In the genomic region with DNA sequence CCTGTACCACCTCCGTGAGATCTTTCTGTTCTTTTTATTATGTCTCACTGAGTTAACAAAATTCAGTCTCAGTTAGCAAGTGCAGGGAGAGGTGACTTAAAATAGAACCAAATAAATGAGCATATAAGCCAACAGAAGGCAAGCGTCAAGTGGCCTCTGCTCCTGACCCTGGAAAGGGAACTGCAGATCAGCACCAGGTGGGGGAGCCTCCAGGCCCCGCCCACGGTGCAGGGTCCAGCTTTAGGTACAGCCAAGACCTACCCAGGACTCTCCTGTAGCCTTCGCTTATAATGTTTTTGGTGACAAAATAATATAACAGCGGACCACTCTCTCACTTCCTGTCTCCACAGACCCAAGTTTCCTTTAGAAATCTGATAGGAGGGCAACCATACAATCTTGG, we compare ENCODE assay signal across 14 mouse cellular contexts.
DNase-seq lines count a peak whose midpoint lies in the region; ATAC-seq and TF ChIP-seq lines count a peak whose summit lies in the region.
"Had no signal": no experiment of that assay in that cellular context is flagged by ENCODE, and none has a peak within 500 bp of the region (broad histone marks: within the 10 kb centered on the region; RNA-seq: fewer than 3 reads in every experiment).

No protein-coding gene starts in this region.

- no peak for TF ChIP-seq CTCF in gastrocnemius, adult 2 months (IDR thresholded peaks at IDR 0.05)

- peaks cover 32% of the 10 kb centered on the region for H3K4me1 ChIP-seq in liver, embryonic 16.5 days (ENCODE audit: control insufficient read depth, low read depth, low read length)
- H3K4me1 ChIP-seq in liver, embryonic 12.5 days = peaks cover 82% of the 10 kb centered on the region

- 51% methylated on average over 6 of the region's 6 CpGs for WGBS in liver, embryonic 16.5 days (ENCODE audit: insufficient replicate concordance)
- 65% methylated on average over 6 of the region's 6 CpGs for WGBS in liver, embryonic 12.5 days (ENCODE audit: insufficient replicate concordance)

- H3K9me3 ChIP-seq in liver, embryonic 16.5 days (replicated peaks; ENCODE audit: control insufficient read depth, low read length) = no peaks in the 10 kb centered on the region
- no peaks in the 10 kb centered on the region for H3K9me3 ChIP-seq in liver, embryonic 12.5 days (replicated peaks)

- intact Hi-C loops in gastrocnemius, adult 2 months (cut with DNase I) = loop anchor here (5.0 kb wide), 1 partner anchor 66 kb away; no protein-coding TSS in a partner anchor

- ATAC-seq in liver, embryonic 16.5 days (ENCODE audit: low read depth) = 0 out of 2 replicates have a peak, but pooled peaks have one; percentile 45
- ATAC-seq in liver, embryonic 12.5 days = no peak

- H3K36me3 ChIP-seq in liver, embryonic 16.5 days (ENCODE audit: control insufficient read depth, insufficient read depth) = no peaks in the 10 kb centered on the region
- no peaks in the 10 kb centered on the region for H3K36me3 ChIP-seq in liver, embryonic 12.5 days

- H3K27me3 ChIP-seq in liver, embryonic 16.5 days (ENCODE audit: control insufficient read depth, insufficient read depth, low read depth, low read length) = no peaks in the 10 kb centered on the region
- H3K27me3 ChIP-seq in liver, embryonic 12.5 days (replicated peaks) = no peaks in the 10 kb centered on the region

- H3K27ac ChIP-seq in gastrocnemius, adult 2 months = peak overlapping the region; percentile 85
- no peak overlapping the region for H3K27ac ChIP-seq in liver, embryonic 16.5 days (ENCODE audit: low read length)
- H3K27ac ChIP-seq in liver, embryonic 12.5 days = no peak overlapping the region

- no peak overlapping the region for H3K4me2 ChIP-seq in liver, embryonic 16.5 days (ENCODE audit: low read depth, low read length)
- no peak overlapping the region for H3K4me2 ChIP-seq in liver, embryonic 12.5 days
- H3K4me2 ChIP-seq: lung, embryonic 14.5 days; midbrain, embryonic 11.5 days had no signal

- no peak overlapping the region for H3K4me3 ChIP-seq in gastrocnemius, adult 2 months
- no peak overlapping the region for H3K4me3 ChIP-seq in liver, embryonic 16.5 days (ENCODE audit: low read depth, low read length)
- no peak overlapping the region for H3K4me3 ChIP-seq in liver, embryonic 12.5 days

- H3K9ac ChIP-seq in liver, embryonic 16.5 days (ENCODE audit: low read depth, low read length) = no peak overlapping the region
- H3K9ac ChIP-seq in liver, embryonic 12.5 days = no peak overlapping the region
- H3K9ac ChIP-seq: lung, embryonic 14.5 days had no signal

- peak; percentile 32 for DNase-seq in gastrocnemius, adult 2 months
- DNase-seq in gastrocnemius, adult 18-20 months (ENCODE audit: low spot score) = no peak
- DNase-seq in kidney, adult 18-20 months = peak; percentile 64
- peak; percentile 81 to 82 for DNase-seq in kidney, postnatal 36 days
- DNase-seq in cerebellum, postnatal 10 days = no peak
- DNase-seq in cerebellum, adult 11-12 months = no peak
- DNase-seq: cerebellum, adult 18-20 months; embryo, embryonic 11 days; heart, adult 11 months; lung, embryonic 14.5 days; thymus, postnatal 4 days had no signal

Comparison
In these comparisons a context has a peak if more than half of its experiments do, and no peak if none do; other contexts are left out.
1. DNase-seq: peak in gastrocnemius, adult 2 months (single experiment), kidney, adult 18-20 months (single experiment) and kidney, postnatal 36 days (2 of 2); none in gastrocnemius, adult 18-20 months (single experiment), cerebellum, postnatal 10 days (0 of 2) and cerebellum, adult 11-12 months (single experiment).